Mouse (Mus musculus): ENCODE results near the gene Pax2. TPM values are rescaled to one million over a fixed set of nuclear protein-coding genes. Genes with fewer than 3 reads are reported as not detected.

Pax2 gene
- total RNA-seq, 2 experiments from 2014 or later: not detected

DNA sequence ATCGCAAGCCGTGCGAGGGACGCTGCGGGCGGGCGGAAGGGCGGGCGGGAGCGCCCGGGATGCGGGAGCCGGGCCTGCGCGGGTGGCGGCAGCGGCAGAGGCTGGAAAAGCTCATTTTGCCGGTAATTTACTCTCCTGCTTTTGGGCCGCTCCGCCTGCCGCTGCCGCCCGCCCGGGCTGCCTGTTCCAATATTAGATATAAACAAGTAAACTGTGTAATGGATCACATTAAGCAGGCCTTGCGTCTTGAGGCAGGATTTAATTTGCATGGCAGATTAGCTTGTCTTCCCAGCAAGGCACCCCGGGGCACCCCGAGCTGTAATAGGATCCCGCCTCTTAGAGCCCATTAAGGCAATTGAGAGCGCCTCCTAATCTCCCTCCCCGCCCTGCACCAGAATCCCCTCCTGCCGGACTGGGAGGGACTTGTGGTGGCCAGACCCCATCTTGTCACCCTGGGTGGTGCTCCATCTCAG is 126.7 kb downstream of the Pax2 start:
- Histone ChIP-seq H3K27ac (peak overlapping the region; percentile 63), H3K4me3 (peak overlapping the region; percentile 72)
- intact Hi-C loops (cut with DNase I): loop anchor here (10.0 kb wide), 1 partner anchor 128 kb away; the partner anchor contains the start of gene Pax2
- TF ChIP-seq CTCF (IDR thresholded peaks at IDR 0.05): no peak
- peak; percentile 70 for DNase-seq

DNA sequence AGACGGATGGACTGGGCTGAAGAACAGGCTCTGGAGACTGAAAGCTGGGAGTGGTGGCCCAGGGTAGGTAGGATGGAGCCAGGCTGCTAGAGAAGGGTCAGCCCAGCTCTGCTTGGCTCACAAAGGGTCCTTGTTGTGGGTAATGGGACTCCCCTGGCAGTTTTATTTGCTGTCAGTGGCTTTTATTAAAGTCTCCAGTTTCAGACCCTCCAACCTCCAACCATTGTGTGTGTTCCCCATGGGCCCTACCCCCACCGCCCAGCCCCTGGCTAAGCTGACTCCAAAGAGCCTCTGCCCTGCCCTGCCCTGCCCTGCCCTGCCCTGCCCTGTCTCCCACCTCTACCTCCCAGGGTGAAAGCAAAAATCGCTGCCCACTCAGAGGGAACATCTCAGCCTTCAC is 128.5 kb downstream of the Pax2 start:
- intact Hi-C loops (cut with DNase I): loop anchor here (10.0 kb wide), 1 partner anchor 130 kb away; the partner anchor contains the start of gene Pax2
- H3K4me3 ChIP-seq: no peak overlapping the region
- TF ChIP-seq CTCF (IDR thresholded peaks at IDR 0.05): no peak
- no peak overlapping the region for H3K27ac ChIP-seq
- DNase-seq: no peak

DNA sequence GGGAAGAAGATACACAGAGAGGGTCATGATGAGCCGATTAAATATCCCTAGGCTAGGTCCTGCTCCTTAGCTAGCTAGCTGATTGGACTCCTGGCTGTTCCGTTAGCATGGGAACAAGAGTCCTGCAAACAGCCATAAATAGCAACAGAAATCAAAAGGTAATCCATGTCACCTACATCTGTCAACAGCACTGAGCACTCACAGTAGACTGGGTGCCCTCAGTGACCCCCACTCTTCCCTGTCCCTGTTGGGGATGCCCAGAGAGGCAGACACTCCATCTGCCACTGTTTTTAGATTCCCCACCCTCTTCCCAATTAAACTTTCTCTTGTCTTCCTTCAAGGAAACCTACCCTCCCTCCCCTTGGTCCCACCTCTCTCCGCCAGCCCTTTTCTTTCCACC is 130.6 kb downstream of the Pax2 start:
- no peak for TF ChIP-seq CTCF (IDR thresholded peaks at IDR 0.05)
- no peak for DNase-seq
- Histone ChIP-seq H3K4me3 (no peak overlapping the region), H3K27ac (no peak overlapping the region)
- intact Hi-C loops (cut with DNase I): loop anchor here (2.0 to 10.0 kb wide), 2 partner anchors 132 to 304 kb away; partner anchors contain the start of gene Pax2

Small RNA genes lying within 50 kb of the gene (microRNA-seq; reads per million reads assigned to microRNA genes)
- gene Mir6405: not detected

Other genes starting within 250 kb of the Pax2 start
- 10 to 100 TPM; 19.0 to 21.9 TPM for gene Sec31b, start 210.2 kb upstream of the Pax2 start, total RNA-seq (2021)
- gene Gm20538, start 203.2 kb upstream of the Pax2 start, total RNA-seq (2021): not detected
- 1,000 to 10,000 TPM in 1 of 2 experiments, 100 to 1,000 TPM in 1; 866 to 1,200 TPM for gene Ndufb8, start 200.6 kb upstream of the Pax2 start, total RNA-seq (2021)
- gene Hif1an, start 193.2 kb upstream of the Pax2 start, total RNA-seq (2021): 100 to 1,000 TPM; 100 to 116 TPM
- 10 to 100 TPM; 11.9 to 14.5 TPM for gene Slf2, start 175.1 kb downstream of the Pax2 start, total RNA-seq (2021)
- under 1 TPM; 0.10 to 0.11 TPM for gene Sema4g, start 233.1 kb downstream of the Pax2 start, total RNA-seq (2021)
- gene Twnk, start 249.6 kb downstream of the Pax2 start, total RNA-seq (2021): 10 to 100 TPM; 18.0 to 25.4 TPM